Mouse (Mus musculus): ENCODE measurements around the gene C1qtnf9. TPM values are rescaled to one million over a fixed set of nuclear protein-coding genes. Genes with fewer than 3 reads are reported as not detected.

C1qtnf9 gene
- total and polyA plus RNA-seq, 2 experiments from 2014 or later = not detected

DNA sequence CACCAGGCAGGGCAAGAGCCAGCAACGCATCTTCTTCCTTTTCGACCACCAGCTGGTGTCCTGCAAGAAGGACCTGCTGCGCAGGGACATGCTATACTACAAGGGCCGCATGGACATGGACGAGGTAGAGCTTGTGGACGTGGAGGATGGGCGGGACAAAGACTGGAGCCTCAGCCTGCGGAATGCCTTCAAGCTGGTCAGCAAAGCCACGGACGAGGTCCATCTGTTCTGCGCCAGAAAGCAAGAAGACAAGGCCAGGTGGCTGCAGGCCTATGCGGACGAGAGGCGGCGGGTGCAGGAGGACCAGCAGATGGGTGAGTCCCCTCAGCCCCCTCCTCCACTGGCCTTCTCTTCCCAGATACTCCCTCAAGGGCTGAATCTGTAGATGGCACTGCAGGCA is 11.7 kb upstream of the C1qtnf9 start:
- Histone ChIP-seq H3K27ac (ENCODE audit: low read depth, low read length) (no peak overlapping the region), H3K4me1 (ENCODE audit: insufficient read depth) (peaks cover 3% of the 10 kb centered on the region; the same call in 1 of the 2 replicates), H3K9ac (no peak overlapping the region), H3K4me3 (ENCODE audit: low read depth, low read length) (no peak overlapping the region), H3K36me3 (ENCODE audit: insufficient read depth) (peaks cover 20% of the 10 kb centered on the region), H3K27me3 (ENCODE audit: insufficient read depth, low read length) (no peaks in the 10 kb centered on the region), H3K9me3 (ENCODE audit: low read length) (no peaks in the 10 kb centered on the region), H3K4me2 (ENCODE audit: low read depth) (no peak overlapping the region)
- no peak for ATAC-seq
- no peak for DNase-seq
- no peak for TF ChIP-seq CTCF (IDR thresholded peaks at IDR 0.05; ENCODE audit: low read depth)
- WGBS = 91% methylated on average over 15 of the region's 15 CpGs

DNA sequence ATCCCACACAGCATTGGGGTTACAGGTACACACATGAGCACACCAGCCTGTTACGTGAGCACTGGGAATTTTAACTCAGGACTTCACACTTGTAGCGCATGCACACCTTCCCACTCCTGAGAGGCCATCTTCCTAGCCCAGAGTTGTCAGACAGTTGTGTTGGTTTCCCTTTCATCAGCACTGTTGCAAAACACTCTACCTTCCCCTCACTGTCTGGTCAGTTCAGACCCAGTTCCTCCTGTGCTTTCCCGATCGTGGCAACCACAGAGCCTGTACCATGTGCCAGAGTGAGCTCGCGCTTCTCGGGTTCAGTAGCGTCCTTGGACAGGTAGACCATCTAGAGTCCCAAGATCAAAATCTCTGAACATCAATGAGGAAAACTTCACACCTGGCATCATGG is 10.7 kb upstream of the C1qtnf9 start:
- ATAC-seq = no peak
- H3K9me3 ChIP-seq (ENCODE audit: low read length) = no peaks in the 10 kb centered on the region
- WGBS = 96% methylated on average over 8 of the region's 8 CpGs

GRCm38 (mm10) chr14:60757722-60758121 is 10.2 kb upstream of the C1qtnf9 start:
- Histone ChIP-seq H3K27ac (ENCODE audit: low read depth, low read length) (no peak overlapping the region), H3K9ac (no peak overlapping the region), H3K36me3 (ENCODE audit: insufficient read depth) (peaks cover 23% of the 10 kb centered on the region), H3K27me3 (ENCODE audit: insufficient read depth, low read length) (no peaks in the 10 kb centered on the region), H3K4me1 (ENCODE audit: insufficient read depth) (peaks cover 3% of the 10 kb centered on the region; the same call in 1 of the 2 replicates), H3K4me2 (ENCODE audit: low read depth) (no peak overlapping the region), H3K9me3 (ENCODE audit: low read length) (no peaks in the 10 kb centered on the region), H3K4me3 (ENCODE audit: low read depth, low read length) (no peak overlapping the region)
- DNase-seq = no peak
- 94% methylated on average over 7 of the region's 7 CpGs for WGBS
- TF ChIP-seq CTCF (IDR thresholded peaks at IDR 0.05; ENCODE audit: low read depth) = no peak
- no peak for ATAC-seq

More for the DNA sequence above, 10.7 kb upstream of the C1qtnf9 start:
- no peak for DNase-seq
- Histone ChIP-seq H3K4me3 (ENCODE audit: low read depth, low read length) (no peak overlapping the region), H3K27me3 (ENCODE audit: insufficient read depth, low read length) (no peaks in the 10 kb centered on the region), H3K9ac (no peak overlapping the region), H3K36me3 (ENCODE audit: insufficient read depth) (peaks cover 23% of the 10 kb centered on the region), H3K27ac (ENCODE audit: low read depth, low read length) (no peak overlapping the region), H3K4me2 (ENCODE audit: low read depth) (no peak overlapping the region), H3K4me1 (ENCODE audit: insufficient read depth) (peaks cover 3% of the 10 kb centered on the region; the same call in 1 of the 2 replicates)
- no peak for TF ChIP-seq CTCF (IDR thresholded peaks at IDR 0.05; ENCODE audit: low read depth)

GRCm38 (mm10) chr14:60759097-60759496 is 8.8 kb upstream of the C1qtnf9 start:
- Histone ChIP-seq H3K36me3 (ENCODE audit: insufficient read depth) (peaks cover 23% of the 10 kb centered on the region), H3K4me2 (ENCODE audit: low read depth) (no peak overlapping the region), H3K4me3 (ENCODE audit: low read depth, low read length) (no peak overlapping the region), H3K9ac (no peak overlapping the region), H3K9me3 (ENCODE audit: low read length) (no peaks in the 10 kb centered on the region), H3K27me3 (ENCODE audit: insufficient read depth, low read length) (no peaks in the 10 kb centered on the region), H3K4me1 (ENCODE audit: insufficient read depth) (no peaks in the 10 kb centered on the region; the same call in 1 of the 2 replicates), H3K27ac (ENCODE audit: low read depth, low read length) (no peak overlapping the region)
- DNase-seq (no peak), ATAC-seq (no peak)
- whole genome bisulfite sequencing = 93% methylated on average over 8 of the region's 8 CpGs
- no peak for TF ChIP-seq CTCF (IDR thresholded peaks at IDR 0.05; ENCODE audit: low read depth)

DNA sequence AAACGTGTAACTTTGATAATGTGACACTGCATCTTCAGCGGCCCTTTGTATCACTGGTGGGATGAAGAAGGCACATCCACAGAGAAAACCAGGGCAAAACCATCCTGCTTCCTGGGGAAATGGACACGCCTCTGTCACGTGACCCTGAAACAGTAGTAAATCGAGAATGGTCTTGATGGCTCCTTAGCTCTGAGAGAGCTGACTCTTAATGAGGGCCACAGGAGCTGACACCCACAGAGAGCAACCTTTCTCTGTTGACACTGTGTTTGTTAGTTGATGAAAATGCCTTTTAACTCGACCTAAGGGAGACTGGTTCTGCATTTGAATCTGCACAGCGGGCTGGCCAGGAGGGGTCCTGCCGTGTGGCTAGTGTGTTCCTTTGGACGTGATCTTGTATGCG is 6.1 kb upstream of the C1qtnf9 start:
- Histone ChIP-seq H3K9me3 (ENCODE audit: low read length) (no peaks in the 10 kb centered on the region), H3K27ac (ENCODE audit: low read depth, low read length) (no peak overlapping the region), H3K4me2 (ENCODE audit: low read depth) (no peak overlapping the region), H3K4me3 (ENCODE audit: low read depth, low read length) (no peak overlapping the region), H3K9ac (no peak overlapping the region), H3K4me1 (ENCODE audit: insufficient read depth) (no peaks in the 10 kb centered on the region; the same call in 1 of the 2 replicates), H3K36me3 (ENCODE audit: insufficient read depth) (peaks cover 15% of the 10 kb centered on the region), H3K27me3 (ENCODE audit: insufficient read depth, low read length) (no peaks in the 10 kb centered on the region)
- DNase-seq (no peak), ATAC-seq (no peak)
- no peak for TF ChIP-seq CTCF (IDR thresholded peaks at IDR 0.05; ENCODE audit: low read depth)
- WGBS = 71% methylated on average over 10 of the region's 10 CpGs

DNA sequence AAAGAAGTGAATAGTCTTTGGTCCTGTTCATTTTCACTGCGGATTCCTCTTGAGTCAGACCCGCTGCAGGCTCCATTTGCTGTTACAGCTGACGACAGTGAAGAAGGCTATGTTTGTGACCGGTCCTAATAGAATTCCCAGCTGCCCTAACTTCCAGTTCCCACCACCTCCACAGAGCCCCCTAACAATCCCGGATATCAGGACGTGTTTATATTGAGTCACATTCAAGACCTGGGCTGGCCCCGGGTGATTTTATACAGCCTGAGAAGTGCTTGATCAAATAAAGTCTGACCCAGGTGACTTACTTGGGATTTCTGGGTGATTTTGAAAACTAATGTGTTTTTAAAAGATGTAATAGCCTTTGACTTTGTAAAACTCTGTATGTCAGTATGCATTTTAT is 5.2 kb upstream of the C1qtnf9 start:
- Histone ChIP-seq H3K9ac (no peak overlapping the region), H3K4me1 (ENCODE audit: insufficient read depth) (no peaks in the 10 kb centered on the region; the same call in 1 of the 2 replicates), H3K4me3 (ENCODE audit: low read depth, low read length) (no peak overlapping the region), H3K27me3 (ENCODE audit: insufficient read depth, low read length) (no peaks in the 10 kb centered on the region), H3K27ac (ENCODE audit: low read depth, low read length) (no peak overlapping the region), H3K9me3 (ENCODE audit: low read length) (no peaks in the 10 kb centered on the region), H3K36me3 (ENCODE audit: insufficient read depth) (peaks cover 15% of the 10 kb centered on the region), H3K4me2 (ENCODE audit: low read depth) (no peak overlapping the region)
- no peak for TF ChIP-seq CTCF (IDR thresholded peaks at IDR 0.05; ENCODE audit: low read depth)
- WGBS = 70% methylated on average over 7 of the region's 7 CpGs
- ATAC-seq = no peak
- no peak for DNase-seq

GRCm38 (mm10) chr14:60763746-60764145 is 4.2 kb upstream of the C1qtnf9 start:
- H3K4me1 ChIP-seq (ENCODE audit: insufficient read depth) = no peaks in the 10 kb centered on the region; the same call in 1 of the 2 replicates
- DNase-seq (no peak), ATAC-seq (no peak)
- no peak overlapping the region for H3K9ac ChIP-seq
- 88% methylated on average over 5 of the region's 5 CpGs for WGBS
- no peaks in the 10 kb centered on the region for H3K27me3 ChIP-seq (ENCODE audit: insufficient read depth, low read length)
- H3K4me3 ChIP-seq (ENCODE audit: low read depth, low read length) = no peak overlapping the region
- no peak overlapping the region for H3K4me2 ChIP-seq (ENCODE audit: low read depth)
- H3K27ac ChIP-seq (ENCODE audit: low read depth, low read length) = no peak overlapping the region
- TF ChIP-seq CTCF (IDR thresholded peaks at IDR 0.05; ENCODE audit: low read depth) = no peak
- peaks cover 15% of the 10 kb centered on the region for H3K36me3 ChIP-seq (ENCODE audit: insufficient read depth)
- H3K9me3 ChIP-seq (ENCODE audit: low read length) = no peaks in the 10 kb centered on the region
